Comparison of ENCODE assay signal across 15 mouse cellular contexts in genomic region chr7:91284167-91284566, GRCm38 (mm10).
DNase-seq lines count a peak whose midpoint lies in the region; ATAC-seq lines count a peak whose summit lies in the region.
"Had no signal": no experiment of that assay in that cellular context is flagged by ENCODE, and none has a peak within 500 bp of the region (broad histone marks: within the 10 kb centered on the region; RNA-seq: fewer than 3 reads in every experiment).

No protein-coding gene starts in this region.

- H3K4me2 ChIP-seq in midbrain, embryonic 14.5 days (ENCODE audit: low read length): no peak overlapping the region
- H3K4me2 ChIP-seq: embryonic facial prominence, embryonic 13.5 days; liver, embryonic 13.5 days; midbrain, embryonic 11.5 days had no signal

- no peak for ATAC-seq in midbrain, embryonic 14.5 days (ENCODE audit: low FRiP score, low TSS enrichment)
- ATAC-seq: forebrain, embryonic 16.5 days had no signal

- no peak overlapping the region for H3K4me3 ChIP-seq in midbrain, embryonic 14.5 days (replicated peaks; ENCODE audit: low read depth, low read length)
- H3K4me3 ChIP-seq: embryonic facial prominence, embryonic 13.5 days; heart, adult 2 months; liver, embryonic 13.5 days had no signal

- intact Hi-C loops in heart, postnatal 36 days (cut with DNase I): no loop called here

- H3K27ac ChIP-seq in midbrain, embryonic 14.5 days (replicated peaks; ENCODE audit: low read depth, low read length): no peak overlapping the region
- H3K27ac ChIP-seq: embryonic facial prominence, embryonic 13.5 days; heart, adult 2 months; liver, embryonic 13.5 days had no signal

- no peaks in the 10 kb centered on the region for H3K36me3 ChIP-seq in midbrain, embryonic 14.5 days (ENCODE audit: control insufficient read depth, insufficient read depth, low read length)
- H3K36me3 ChIP-seq: embryonic facial prominence, embryonic 13.5 days; liver, embryonic 13.5 days had no signal

- peak; percentile 82 to 87 for DNase-seq in cerebellum, adult 18-20 months
- DNase-seq in cerebellum, postnatal 25 days: peak; percentile 90 to 93
- DNase-seq in layer of hippocampus, postnatal 36 days: peak; percentile 40 to 42
- DNase-seq in right cerebral cortex, postnatal 10 days (ENCODE audit: low spot score in 2 of 2): peak; percentile 73 to 79
- no peak for DNase-seq in thymus, postnatal 14 days
- no peak for DNase-seq in midbrain, embryonic 14.5 days
- DNase-seq in heart, postnatal 36 days: no peak
- no peak for DNase-seq in Muller cell, postnatal 12 days (ENCODE audit: inconsistent ontology term)
- DNase-seq: heart, adult 2 months; heart, postnatal 4 days; liver, embryonic 13.5 days; lung, postnatal 14 days had no signal

- WGBS in midbrain, embryonic 14.5 days: 96% methylated on average over 3 of the region's 3 CpGs

- no peak overlapping the region for H3K9ac ChIP-seq in midbrain, embryonic 14.5 days (replicated peaks; ENCODE audit: low read length)
- H3K9ac ChIP-seq: embryonic facial prominence, embryonic 13.5 days; liver, embryonic 13.5 days had no signal

- H3K9me3 ChIP-seq in midbrain, embryonic 14.5 days (ENCODE audit: control insufficient read depth, low read length): no peaks in the 10 kb centered on the region
- H3K9me3 ChIP-seq: embryonic facial prominence, embryonic 13.5 days had no signal

- H3K4me1 ChIP-seq in midbrain, embryonic 14.5 days (ENCODE audit: control insufficient read depth, insufficient read depth, low read length): no peaks in the 10 kb centered on the region
- H3K4me1 ChIP-seq: embryonic facial prominence, embryonic 13.5 days; liver, embryonic 13.5 days had no signal

- no peaks in the 10 kb centered on the region for H3K27me3 ChIP-seq in midbrain, embryonic 14.5 days (ENCODE audit: control insufficient read depth, insufficient read depth, low read length)
- H3K27me3 ChIP-seq: embryonic facial prominence, embryonic 13.5 days; liver, embryonic 13.5 days had no signal

Comparison
In these comparisons a context has a peak if more than half of its experiments do, and no peak if none do; other contexts are left out.
1. DNase-seq: peak in cerebellum, adult 18-20 months (2 of 2), cerebellum, postnatal 25 days (2 of 2), layer of hippocampus, postnatal 36 days (2 of 2) and right cerebral cortex, postnatal 10 days (2 of 2); none in thymus, postnatal 14 days (single experiment), midbrain, embryonic 14.5 days (single experiment), heart, postnatal 36 days (0 of 2) and Muller cell, postnatal 12 days (single experiment).